25 mouse cellular contexts compared by ENCODE assay signal in the genomic region with DNA sequence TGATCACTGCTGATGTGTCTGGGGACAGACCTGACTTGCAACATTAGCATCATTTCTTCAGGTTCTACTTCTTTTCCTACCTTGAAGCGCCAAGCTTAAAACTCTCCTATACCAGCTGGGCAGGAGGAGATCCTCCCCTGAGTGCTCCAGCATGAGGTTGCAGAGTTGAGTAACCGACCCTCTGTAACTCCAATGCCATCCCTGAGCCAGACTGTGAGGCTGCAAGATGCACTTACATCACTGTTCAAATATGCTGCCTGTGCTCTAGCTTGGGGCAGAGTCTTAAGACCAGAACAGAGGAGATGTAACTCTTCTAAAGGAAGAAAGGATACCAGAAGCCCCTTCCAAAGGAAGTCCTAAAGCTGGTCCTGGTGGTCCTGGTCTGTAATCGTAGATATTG.
DNase-seq lines count a peak whose midpoint lies in the region; ATAC-seq and TF ChIP-seq lines count a peak whose summit lies in the region.
"Had no signal": no experiment of that assay in that cellular context is flagged by ENCODE, and none has a peak within 500 bp of the region (broad histone marks: within the 10 kb centered on the region; RNA-seq: fewer than 3 reads in every experiment).

No protein-coding gene starts in this region.

- no peaks in the 10 kb centered on the region for H3K36me3 ChIP-seq in lung, postnatal 0 days (ENCODE audit: insufficient read depth, low read length)
- H3K36me3 ChIP-seq in intestine, postnatal 0 days (ENCODE audit: control insufficient read depth, insufficient read depth): no peaks in the 10 kb centered on the region
- H3K36me3 ChIP-seq: heart, embryonic 12.5 days; liver, embryonic 12.5 days; neural tube, embryonic 15.5 days had no signal

- no peaks in the 10 kb centered on the region for H3K27me3 ChIP-seq in lung, postnatal 0 days (replicated peaks; ENCODE audit: insufficient read depth, low read length)
- H3K27me3 ChIP-seq in intestine, postnatal 0 days (replicated peaks; ENCODE audit: control insufficient read depth, insufficient read depth, low read length): no peaks in the 10 kb centered on the region
- H3K27me3 ChIP-seq: heart, embryonic 12.5 days; liver, embryonic 12.5 days; neural tube, embryonic 15.5 days had no signal

- H3K4me1 ChIP-seq in lung, postnatal 0 days (ENCODE audit: insufficient read depth, low read depth, low read length): peaks cover 12% of the 10 kb centered on the region; the same call in 1 of the 2 replicates
- peaks cover 8% of the 10 kb centered on the region; the same call in 1 of the 2 replicates for H3K4me1 ChIP-seq in intestine, postnatal 0 days (replicated peaks; ENCODE audit: control insufficient read depth, insufficient read depth, low read length)

- H3K9me3 ChIP-seq in lung, postnatal 0 days (ENCODE audit: low read length): no peaks in the 10 kb centered on the region
- no peaks in the 10 kb centered on the region for H3K9me3 ChIP-seq in intestine, postnatal 0 days (ENCODE audit: control insufficient read depth)
- H3K9me3 ChIP-seq: liver, embryonic 12.5 days; neural tube, embryonic 15.5 days had no signal

- ATAC-seq in lung, postnatal 0 days: no peak
- no peak for ATAC-seq in intestine, postnatal 0 days
- no peak for ATAC-seq in cerebellum, adult (ENCODE audit: insufficient number of reproducible peaks, low FRiP score, low TSS enrichment)
- ATAC-seq: CD4-positive, CD25-positive, alpha-beta regulatory T cell, adult 4 months; forebrain, embryonic 14.5 days; hindbrain, postnatal 0 days; liver, embryonic 12.5 days; midbrain, embryonic 16.5 days had no signal

- no peak overlapping the region for H3K4me2 ChIP-seq in lung, postnatal 0 days (replicated peaks; ENCODE audit: low read depth, low read length)
- no peak overlapping the region for H3K4me2 ChIP-seq in intestine, postnatal 0 days (replicated peaks; ENCODE audit: low read depth)
- H3K4me2 ChIP-seq: heart, embryonic 12.5 days; liver, embryonic 12.5 days; neural tube, embryonic 15.5 days had no signal

- TF ChIP-seq CTCF in lung, postnatal 0 days (IDR thresholded peaks at IDR 0.05): no peak
- no peak for TF ChIP-seq CTCF in intestine, postnatal 0 days (IDR thresholded peaks at IDR 0.05; ENCODE audit: low read depth)

- H3K9ac ChIP-seq in lung, postnatal 0 days (replicated peaks; ENCODE audit: low read depth): no peak overlapping the region
- H3K9ac ChIP-seq in intestine, postnatal 0 days (ENCODE audit: low read depth, low read length): no peak overlapping the region
- H3K9ac ChIP-seq: heart, embryonic 12.5 days; liver, embryonic 12.5 days; neural tube, embryonic 15.5 days had no signal

- DNase-seq in heart, adult 11 months: peak; percentile 52
- no peak for DNase-seq in heart, postnatal 14 days
- DNase-seq in lung, postnatal 0 days (ENCODE audit: low spot score): peak; percentile 51
- DNase-seq in lung, postnatal 25 days (ENCODE audit: low spot score): no peak
- no peak for DNase-seq in urinary bladder, adult 18-20 months (ENCODE audit: low spot score in 2 of 2)
- DNase-seq: adrenal gland, postnatal 36 days; cerebellum, adult 11-12 months; cerebellum, postnatal 10 days; gastrocnemius, adult 2 months; heart, postnatal 10 days; kidney, adult 2 months; lung, adult 18-20 months; right cerebral cortex, adult 18-20 months; thymus, postnatal 25 days had no signal

- H3K27ac ChIP-seq in lung, postnatal 0 days (ENCODE audit: low read length): no peak overlapping the region
- peak overlapping the region; percentile 15; the same call in 1 of the 2 replicates for H3K27ac ChIP-seq in intestine, postnatal 0 days (ENCODE audit: low read depth, low read length)
- H3K27ac ChIP-seq: gastrocnemius, adult 2 months; hindbrain, postnatal 0 days; kidney, postnatal 0 days; liver, embryonic 12.5 days; midbrain, embryonic 10.5 days; neural tube, embryonic 15.5 days had no signal

- H3K4me3 ChIP-seq in lung, postnatal 0 days (ENCODE audit: low read depth, low read length): no peak overlapping the region
- no peak overlapping the region for H3K4me3 ChIP-seq in intestine, postnatal 0 days (ENCODE audit: low read depth, low read length)
- H3K4me3 ChIP-seq: gastrocnemius, adult 2 months; heart, embryonic 12.5 days; liver, embryonic 12.5 days; midbrain, embryonic 10.5 days; neural tube, embryonic 15.5 days had no signal

- TF ChIP-seq EP300 in lung, postnatal 0 days (IDR thresholded peaks at IDR 0.05): no peak

- intact Hi-C loops in heart, postnatal 14 days (cut with DNase I): loop anchor here (5.0 kb wide), 1 partner anchor 615 kb away; no protein-coding TSS in a partner anchor

- 67% methylated on average over 3 of the region's 3 CpGs for WGBS in lung, postnatal 0 days
- 62% methylated on average over 3 of the region's 3 CpGs for whole genome bisulfite sequencing in intestine, postnatal 0 days

Comparison
In these comparisons a context has a peak if more than half of its experiments do, and no peak if none do; other contexts are left out.
1. DNase-seq: peak in heart, adult 11 months (single experiment) and lung, postnatal 0 days (single experiment); none in heart, postnatal 14 days (0 of 2), lung, postnatal 25 days (single experiment) and urinary bladder, adult 18-20 months (0 of 2).